Mouse (Mus musculus) retina, embryonic 14.5 days (tissue): ENCODE results near the gene Rmnd5b.

Experiments used
- DNase-seq: peaks from one replicate; pipeline ENCODE4 v3.0.0-alpha.2; 2015; ENCODE audit warnings: low spot score

The Rmnd5b gene

GRCm38 (mm10) chr11:51591915-51592314, 43.8 kb downstream of the Rmnd5b start:
- DNase-seq: no peak

DNA sequence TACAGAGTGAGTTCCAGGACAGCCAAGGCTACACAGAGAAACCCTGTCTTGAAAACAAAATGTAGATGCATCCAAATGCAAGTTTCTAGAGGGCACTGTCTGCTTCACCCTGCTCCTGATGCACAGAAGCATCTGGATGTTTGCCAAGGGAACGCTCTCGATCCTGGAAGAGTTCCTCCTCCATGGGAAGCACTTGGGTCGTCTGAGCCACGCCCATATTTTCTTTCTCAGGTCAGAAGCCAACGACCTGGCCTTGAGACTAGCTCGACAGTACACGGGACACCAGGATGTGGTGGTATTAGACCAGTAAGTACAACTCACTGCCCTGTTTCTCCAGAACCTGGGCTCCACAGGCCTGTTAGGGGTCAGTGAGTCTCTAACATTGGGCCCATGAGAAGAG, 44.5 kb downstream of the Rmnd5b start:
- no peak for DNase-seq

GRCm38 (mm10) chr11:51590002-51590401, 45.7 kb downstream of the Rmnd5b start:
- no peak for DNase-seq

DNA sequence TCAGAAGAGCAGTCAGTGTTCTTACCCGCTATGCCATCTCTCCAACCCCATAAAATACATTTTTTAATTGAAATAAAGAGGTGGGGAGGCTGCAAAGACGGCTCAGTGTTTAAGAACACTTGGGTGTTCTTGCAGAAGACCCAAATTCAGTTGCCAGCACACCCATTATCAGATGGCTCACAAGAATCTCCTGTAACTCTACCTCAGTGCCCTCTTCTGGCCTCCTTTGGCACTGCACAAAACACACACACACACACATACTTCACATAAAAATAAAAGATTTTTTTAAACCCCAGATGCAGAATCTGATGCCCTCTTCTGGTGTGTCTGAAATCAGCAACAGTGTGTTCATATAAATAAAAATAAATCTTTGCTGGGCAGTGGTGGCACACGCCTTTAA, 46.9 kb downstream of the Rmnd5b start:
- DNase-seq: no peak

GRCm38 (mm10) chr11:51587059-51587458, 48.6 kb downstream of the Rmnd5b start:
- no peak for DNase-seq

- no peak for DNase-seq
Observed at GRCm38 (mm10) chr11:51586411-51586810, 49.3 kb downstream of the Rmnd5b start.

DNA sequence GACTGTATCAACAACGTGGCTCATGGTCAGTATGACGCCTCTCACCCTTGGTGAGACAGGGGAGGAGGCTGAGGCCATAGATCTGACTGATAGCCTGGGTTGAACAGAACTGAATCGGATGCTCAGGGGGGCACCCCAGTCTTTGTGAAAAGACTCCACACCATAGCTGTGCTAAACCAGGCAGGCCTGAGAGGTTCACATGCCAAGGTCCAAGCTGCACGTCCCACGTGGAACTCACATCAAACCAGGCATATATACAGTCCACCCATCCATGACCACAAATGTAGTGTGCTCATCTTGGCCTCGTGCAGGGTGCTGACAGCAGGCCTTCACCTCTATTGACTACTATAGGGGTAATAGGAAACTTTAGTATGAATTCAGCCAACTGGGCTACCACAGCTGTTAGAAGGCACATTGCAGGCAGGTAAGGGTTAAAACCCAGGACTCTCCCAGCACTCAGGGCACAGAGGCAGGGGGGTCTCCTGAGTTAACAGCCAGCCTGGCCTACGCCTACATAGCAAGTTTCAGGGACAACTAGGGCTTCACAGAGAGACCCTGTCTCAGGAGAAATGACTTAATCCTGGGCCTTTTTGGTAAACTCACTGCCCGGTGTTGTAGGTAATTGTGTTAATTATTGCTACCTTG, 50.0 kb downstream of the Rmnd5b start:
- no peak for DNase-seq

GRCm38 (mm10) chr11:51584431-51585248, 51.1 kb downstream of the Rmnd5b start, which contains the start of gene Phykpl:
Phykpl (plus strand) TSS chr11:51584757.
- DNase-seq: peak; percentile 97

GRCm38 (mm10) chr11:51584057-51584430, 51.7 kb downstream of the Rmnd5b start:
- DNase-seq: peak; percentile 38

GRCm38 (mm10) chr11:51582713-51583112, 53.0 kb downstream of the Rmnd5b start:
- DNase-seq: peak; percentile 86

DNA sequence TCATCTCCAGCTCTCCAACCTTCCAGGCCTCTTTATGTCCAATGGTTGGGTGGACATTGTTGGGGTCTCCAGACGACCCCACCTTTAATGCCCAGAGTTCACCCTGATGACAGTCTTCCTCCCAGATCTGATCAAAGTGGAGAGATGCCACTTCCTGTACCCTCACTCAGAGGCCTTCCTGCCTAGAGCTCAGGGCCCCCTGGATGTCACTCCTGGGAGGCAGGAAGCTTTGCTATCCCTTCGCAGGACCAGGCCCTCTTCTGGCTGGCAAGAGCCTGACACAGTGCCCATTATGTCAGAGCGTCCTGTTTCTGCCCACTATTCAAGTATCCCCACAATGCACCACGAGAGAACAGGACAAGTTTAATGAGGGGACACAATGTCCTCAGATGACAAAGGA, 56.7 kb downstream of the Rmnd5b start:
- DNase-seq: no peak

DNA sequence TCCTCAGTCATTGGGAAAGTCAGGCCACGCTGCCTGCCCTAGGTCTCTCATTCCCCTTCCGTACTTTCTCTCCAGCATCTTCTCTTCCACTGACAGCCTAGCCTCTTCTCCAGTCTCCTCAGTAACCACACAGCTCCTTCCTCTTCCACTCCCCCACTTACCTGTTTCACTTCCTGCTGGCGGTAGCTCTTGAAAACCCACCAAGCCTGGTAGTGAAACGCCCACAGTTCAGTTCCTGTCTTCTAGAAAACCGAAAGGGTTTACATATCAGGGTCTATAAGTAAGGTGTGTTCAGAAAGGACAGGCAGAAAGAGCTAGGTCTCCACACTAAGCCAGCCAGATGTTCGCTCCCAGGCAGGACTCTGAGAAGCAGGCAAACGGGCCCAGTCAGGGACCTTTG, 58.1 kb downstream of the Rmnd5b start:
- no peak for DNase-seq

DNA sequence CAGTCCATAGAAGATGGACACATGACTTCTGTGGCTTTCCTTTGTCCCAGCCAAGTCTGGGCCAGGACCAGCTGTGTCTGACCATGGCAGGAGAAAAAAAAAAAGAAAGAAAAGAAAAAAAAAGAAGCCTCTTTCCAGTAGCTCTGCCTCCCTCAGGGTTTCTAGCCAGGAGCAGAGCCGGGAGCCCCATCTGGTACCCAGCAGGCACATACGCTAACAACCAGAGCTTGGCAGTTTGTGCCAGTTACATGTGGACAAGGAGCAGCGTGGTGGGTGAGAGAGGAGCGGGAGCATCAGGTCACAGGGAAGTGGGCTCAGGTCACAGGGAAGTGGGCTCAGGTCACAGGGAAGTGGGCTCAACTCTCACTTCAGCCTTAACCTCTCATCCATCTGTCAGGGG, 59.2 kb downstream of the Rmnd5b start:
- DNase-seq: no peak
